Comparison of ENCODE assay signal across 16 mouse cellular contexts in the genomic region with DNA sequence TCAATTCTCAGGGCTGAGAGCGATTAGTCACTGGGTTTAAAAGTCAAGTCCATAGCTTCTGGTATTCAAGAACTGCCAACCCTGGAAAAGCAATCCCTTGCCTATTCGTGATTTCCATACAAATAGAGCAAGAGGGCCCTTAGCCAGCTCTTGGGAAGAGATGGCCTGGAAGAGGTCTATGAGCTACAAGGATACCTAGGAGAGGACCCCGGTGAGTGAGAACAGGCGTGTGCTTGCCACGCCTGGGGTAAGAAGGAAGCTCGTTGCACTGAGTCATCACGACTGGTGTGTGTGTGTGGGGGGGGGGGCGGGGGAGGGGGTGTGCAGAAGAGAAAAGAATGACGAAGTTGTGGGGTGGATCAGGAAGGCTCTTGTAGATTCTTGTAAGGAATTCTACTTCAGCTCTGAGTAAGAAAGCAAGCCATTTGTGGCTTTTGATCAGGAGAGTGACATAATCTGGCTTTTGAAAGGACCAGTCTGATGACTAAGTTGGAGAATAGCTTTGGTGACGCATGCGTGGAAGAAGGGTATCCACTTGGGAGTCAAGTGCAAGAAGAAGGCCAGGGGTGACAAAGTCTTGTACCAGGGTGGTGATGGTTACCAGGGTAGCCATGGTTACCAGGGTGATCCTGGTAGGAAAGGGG.
DNase-seq lines count a peak whose midpoint lies in the region; ATAC-seq lines count a peak whose summit lies in the region.
"Had no signal": no experiment of that assay in that cellular context is flagged by ENCODE, and none has a peak within 500 bp of the region (broad histone marks: within the 10 kb centered on the region; RNA-seq: fewer than 3 reads in every experiment).

No protein-coding gene starts in this region.

- H3K9ac ChIP-seq in hindbrain, embryonic 16.5 days (ENCODE audit: low read depth, low read length), result no peak overlapping the region
- H3K9ac ChIP-seq in hindbrain, embryonic 11.5 days (ENCODE audit: low read depth, low read length), result no peak overlapping the region
- H3K9ac ChIP-seq: embryonic facial prominence, embryonic 15.5 days; limb, embryonic 13.5 days; lung, embryonic 15.5 days; neural tube, embryonic 12.5 days had no signal

- H3K27ac ChIP-seq in hindbrain, embryonic 16.5 days (ENCODE audit: low read depth, low read length), result no peak overlapping the region
- H3K27ac ChIP-seq in hindbrain, embryonic 11.5 days (ENCODE audit: low read depth, low read length), result no peak overlapping the region
- H3K27ac ChIP-seq: embryonic facial prominence, embryonic 15.5 days; limb, embryonic 13.5 days; lung, embryonic 15.5 days; neural tube, embryonic 12.5 days had no signal

- no peak for DNase-seq in hindbrain, embryonic 11.5 days (ENCODE audit: low spot score)
- peak; percentile 54 for DNase-seq in 416B (ENCODE audit: low read depth)
- peak; percentile 76 for DNase-seq in NIH3T3 (ENCODE audit: low read depth)
- DNase-seq in lung, postnatal 36 days, result peak; percentile 30
- DNase-seq in spleen, postnatal 14 days (ENCODE audit: low spot score in 2 of 2), result no peak
- no peak for DNase-seq in heart, postnatal 25 days (ENCODE audit: low spot score)
- DNase-seq: cerebellum, postnatal 25 days; gastrocnemius, postnatal 14 days; kidney, postnatal 14 days; midbrain, embryonic 14.5 days had no signal

- no peak overlapping the region for H3K4me2 ChIP-seq in hindbrain, embryonic 16.5 days (ENCODE audit: low read length)
- H3K4me2 ChIP-seq in hindbrain, embryonic 11.5 days (replicated peaks; ENCODE audit: low read depth, low read length), result no peak overlapping the region
- H3K4me2 ChIP-seq: embryonic facial prominence, embryonic 15.5 days; limb, embryonic 13.5 days; lung, embryonic 15.5 days; neural tube, embryonic 12.5 days had no signal

- no peak overlapping the region for H3K4me3 ChIP-seq in hindbrain, embryonic 16.5 days (ENCODE audit: low read length)
- H3K4me3 ChIP-seq in hindbrain, embryonic 11.5 days (ENCODE audit: low read depth, low read length), result no peak overlapping the region
- H3K4me3 ChIP-seq: embryonic facial prominence, embryonic 15.5 days; limb, embryonic 13.5 days; lung, embryonic 15.5 days; neural tube, embryonic 12.5 days had no signal

- 80% methylated on average over 10 of the region's 11 CpGs for whole genome bisulfite sequencing in hindbrain, embryonic 16.5 days
- whole genome bisulfite sequencing in hindbrain, embryonic 11.5 days, result 86% methylated on average over 10 of the region's 11 CpGs

- peak; percentile 50; the same call in 1 of the 2 replicates for ATAC-seq in hindbrain, embryonic 16.5 days
- no peak for ATAC-seq in hindbrain, embryonic 11.5 days (ENCODE audit: low FRiP score)
- ATAC-seq: forebrain, embryonic 16.5 days had no signal

- H3K27me3 ChIP-seq in hindbrain, embryonic 16.5 days (replicated peaks; ENCODE audit: control insufficient read depth, insufficient read depth, low read length), result no peaks in the 10 kb centered on the region
- no peaks in the 10 kb centered on the region for H3K27me3 ChIP-seq in hindbrain, embryonic 11.5 days (ENCODE audit: control insufficient read depth, insufficient read depth, low read length)
- H3K27me3 ChIP-seq: embryonic facial prominence, embryonic 15.5 days; limb, embryonic 13.5 days; lung, embryonic 15.5 days; neural tube, embryonic 12.5 days had no signal

- intact Hi-C loops in heart, postnatal 25 days (cut with DNase I), result no loop called here

- no peaks in the 10 kb centered on the region for H3K9me3 ChIP-seq in hindbrain, embryonic 16.5 days (ENCODE audit: control insufficient read depth, low read length)
- H3K9me3 ChIP-seq in hindbrain, embryonic 11.5 days (ENCODE audit: control insufficient read depth, low read length), result no peaks in the 10 kb centered on the region
- H3K9me3 ChIP-seq: embryonic facial prominence, embryonic 15.5 days; limb, embryonic 13.5 days; lung, embryonic 15.5 days; neural tube, embryonic 12.5 days had no signal

- H3K36me3 ChIP-seq in hindbrain, embryonic 16.5 days (ENCODE audit: control insufficient read depth, insufficient read depth, low read length), result no peaks in the 10 kb centered on the region
- H3K36me3 ChIP-seq in hindbrain, embryonic 11.5 days (ENCODE audit: control insufficient read depth, insufficient read depth, low read length), result no peaks in the 10 kb centered on the region
- H3K36me3 ChIP-seq: embryonic facial prominence, embryonic 15.5 days; limb, embryonic 13.5 days; lung, embryonic 15.5 days; neural tube, embryonic 12.5 days had no signal

- H3K4me1 ChIP-seq in hindbrain, embryonic 16.5 days (ENCODE audit: control insufficient read depth, insufficient read depth, low read depth, low read length), result peaks cover 3% of the 10 kb centered on the region
- no peaks in the 10 kb centered on the region; the same call in 1 of the 2 replicates for H3K4me1 ChIP-seq in hindbrain, embryonic 11.5 days (replicated peaks; ENCODE audit: control insufficient read depth, insufficient read depth, low read length)
- H3K4me1 ChIP-seq: neural tube, embryonic 12.5 days had no signal

Comparison
In these comparisons a context has a peak if more than half of its experiments do, and no peak if none do; other contexts are left out.
1. DNase-seq: peak in 416B (single experiment), NIH3T3 (single experiment) and lung, postnatal 36 days (single experiment); none in hindbrain, embryonic 11.5 days (single experiment), spleen, postnatal 14 days (0 of 2) and heart, postnatal 25 days (single experiment).